Mouse (Mus musculus): ENCODE results near the gene Sox1. TPM values are rescaled to one million over a fixed set of nuclear protein-coding genes. Genes with fewer than 3 reads are reported as not detected.

Gene Sox1
- polyA plus RNA-seq, 1 experiment from 2014 or later, result not detected

DNA sequence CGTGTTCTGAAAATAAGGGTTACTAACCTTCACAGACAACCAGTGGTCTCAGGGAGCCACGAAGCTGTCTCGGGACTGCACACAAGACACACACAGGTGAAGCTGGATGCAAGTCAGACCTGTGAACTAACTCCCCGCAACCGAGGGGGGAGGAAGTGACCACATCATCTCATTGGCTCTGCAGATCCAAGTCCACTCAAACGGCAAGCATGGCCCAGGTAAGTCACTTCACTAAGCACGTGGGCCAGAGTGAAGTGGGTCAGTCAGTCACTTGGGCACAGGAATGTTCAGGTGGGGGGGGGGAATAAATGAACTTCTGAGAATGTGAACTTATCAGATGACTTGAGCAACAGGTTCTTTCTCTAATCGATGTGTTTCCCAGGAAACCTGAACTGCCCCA lies 30.8 kb downstream of the Sox1 start:
- Histone ChIP-seq H3K9me3 (ENCODE audit: control insufficient read depth, low read length) (no peaks in the 10 kb centered on the region), H3K27me3 (ENCODE audit: control insufficient read depth, insufficient read depth, low read length) (peaks cover 8% of the 10 kb centered on the region)
- WGBS, result 78% methylated on average over 8 of the region's 8 CpGs

DNA sequence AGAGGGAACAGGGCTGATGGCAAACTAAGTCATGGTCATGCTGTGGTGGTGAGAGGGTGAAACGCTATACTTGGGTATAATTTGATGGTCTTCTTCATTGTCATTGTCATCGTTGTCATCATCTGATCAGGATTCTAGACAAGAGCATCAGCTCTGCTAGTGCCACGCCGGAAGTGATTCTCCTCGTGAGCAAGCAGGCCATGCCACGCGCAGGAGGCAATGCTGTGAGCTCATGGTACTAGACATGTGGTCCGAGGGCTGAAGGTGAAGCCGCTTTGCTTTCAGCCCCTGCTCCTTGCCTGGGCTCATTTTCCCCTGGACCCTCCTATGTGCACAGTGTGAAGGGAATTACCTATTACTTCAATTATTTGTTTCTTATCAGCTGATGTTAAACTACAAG lies 32.3 kb downstream of the Sox1 start:
- Histone ChIP-seq H3K4me2 (replicated peaks; ENCODE audit: low read depth) (no peak overlapping the region), H3K27ac (replicated peaks) (no peak overlapping the region), H3K27me3 (ENCODE audit: control insufficient read depth, insufficient read depth, low read length) (peaks cover 12% of the 10 kb centered on the region), H3K4me3 (ENCODE audit: low read depth, low read length) (no peak overlapping the region), H3K9ac (ENCODE audit: low read length) (no peak overlapping the region), H3K4me1 (replicated peaks; ENCODE audit: control insufficient read depth, insufficient read depth) (no peaks in the 10 kb centered on the region), H3K36me3 (ENCODE audit: control insufficient read depth, insufficient read depth, low read length) (no peaks in the 10 kb centered on the region), H3K9me3 (ENCODE audit: control insufficient read depth, low read length) (no peaks in the 10 kb centered on the region)
- ATAC-seq (ENCODE audit: low FRiP score, low TSS enrichment) (no peak), DNase-seq (ENCODE audit: low spot score) (no peak)
- no peak for TF ChIP-seq EP300 (optimal IDR thresholded peaks at IDR 0.05)
- no peak for TF ChIP-seq CTCF (IDR thresholded peaks at IDR 0.05; ENCODE audit: low read depth)
- 74% methylated on average over 9 of the region's 9 CpGs for WGBS

More for the DNA sequence above, 30.8 kb downstream of the Sox1 start:
- ATAC-seq (ENCODE audit: low FRiP score, low TSS enrichment) (no peak), DNase-seq (ENCODE audit: low spot score) (no peak)
- no peak for TF ChIP-seq CTCF (IDR thresholded peaks at IDR 0.05; ENCODE audit: low read depth)
- no peak for TF ChIP-seq EP300 (optimal IDR thresholded peaks at IDR 0.05)
- no peaks in the 10 kb centered on the region for H3K36me3 ChIP-seq (ENCODE audit: control insufficient read depth, insufficient read depth, low read length)
- H3K9ac ChIP-seq (ENCODE audit: low read length), result no peak overlapping the region
- H3K4me2 ChIP-seq (replicated peaks; ENCODE audit: low read depth), result no peak overlapping the region
- H3K4me1 ChIP-seq (replicated peaks; ENCODE audit: control insufficient read depth, insufficient read depth), result no peaks in the 10 kb centered on the region
- H3K27ac ChIP-seq (replicated peaks), result no peak overlapping the region
- no peak overlapping the region for H3K4me3 ChIP-seq (ENCODE audit: low read depth, low read length)

GRCm38 (mm10) chr8:12427886-12428799 lies 33.0 kb downstream of the Sox1 start:
- Histone ChIP-seq H3K4me2 (replicated peaks; ENCODE audit: low read depth) (no peak overlapping the region), H3K36me3 (ENCODE audit: control insufficient read depth, insufficient read depth, low read length) (no peaks in the 10 kb centered on the region)
- DNase-seq (ENCODE audit: low spot score), result no peak

GRCm38 (mm10) chr8:12428931-12429330 lies 33.8 kb downstream of the Sox1 start:
- Histone ChIP-seq H3K36me3 (ENCODE audit: control insufficient read depth, insufficient read depth, low read length) (no peaks in the 10 kb centered on the region), H3K27me3 (ENCODE audit: control insufficient read depth, insufficient read depth, low read length) (peaks cover 12% of the 10 kb centered on the region), H3K9me3 (ENCODE audit: control insufficient read depth, low read length) (no peaks in the 10 kb centered on the region), H3K4me3 (ENCODE audit: low read depth, low read length) (no peak overlapping the region), H3K27ac (replicated peaks) (no peak overlapping the region), H3K4me1 (replicated peaks; ENCODE audit: control insufficient read depth, insufficient read depth) (no peaks in the 10 kb centered on the region), H3K9ac (ENCODE audit: low read length) (no peak overlapping the region), H3K4me2 (replicated peaks; ENCODE audit: low read depth) (no peak overlapping the region)
- ATAC-seq (ENCODE audit: low FRiP score, low TSS enrichment) (no peak), DNase-seq (ENCODE audit: low spot score) (no peak)
- WGBS, result 41% methylated on average over 5 of the region's 5 CpGs
- no peak for TF ChIP-seq CTCF (IDR thresholded peaks at IDR 0.05; ENCODE audit: low read depth)
- no peak for TF ChIP-seq EP300 (optimal IDR thresholded peaks at IDR 0.05)

More at GRCm38 (mm10) chr8:12427886-12428799, 33.0 kb downstream of the Sox1 start:
- Histone ChIP-seq H3K27ac (replicated peaks) (no peak overlapping the region), H3K9ac (ENCODE audit: low read length) (no peak overlapping the region), H3K9me3 (ENCODE audit: control insufficient read depth, low read length) (no peaks in the 10 kb centered on the region), H3K4me3 (ENCODE audit: low read depth, low read length) (no peak overlapping the region), H3K4me1 (replicated peaks; ENCODE audit: control insufficient read depth, insufficient read depth) (no peaks in the 10 kb centered on the region), H3K27me3 (ENCODE audit: control insufficient read depth, insufficient read depth, low read length) (peaks cover 12% of the 10 kb centered on the region)
- WGBS, result 18% methylated on average over 26 of the region's 26 CpGs
- no peak for TF ChIP-seq CTCF (IDR thresholded peaks at IDR 0.05; ENCODE audit: low read depth)
- TF ChIP-seq EP300 (optimal IDR thresholded peaks at IDR 0.05), result no peak
- no peak for ATAC-seq (ENCODE audit: low FRiP score, low TSS enrichment)

DNA sequence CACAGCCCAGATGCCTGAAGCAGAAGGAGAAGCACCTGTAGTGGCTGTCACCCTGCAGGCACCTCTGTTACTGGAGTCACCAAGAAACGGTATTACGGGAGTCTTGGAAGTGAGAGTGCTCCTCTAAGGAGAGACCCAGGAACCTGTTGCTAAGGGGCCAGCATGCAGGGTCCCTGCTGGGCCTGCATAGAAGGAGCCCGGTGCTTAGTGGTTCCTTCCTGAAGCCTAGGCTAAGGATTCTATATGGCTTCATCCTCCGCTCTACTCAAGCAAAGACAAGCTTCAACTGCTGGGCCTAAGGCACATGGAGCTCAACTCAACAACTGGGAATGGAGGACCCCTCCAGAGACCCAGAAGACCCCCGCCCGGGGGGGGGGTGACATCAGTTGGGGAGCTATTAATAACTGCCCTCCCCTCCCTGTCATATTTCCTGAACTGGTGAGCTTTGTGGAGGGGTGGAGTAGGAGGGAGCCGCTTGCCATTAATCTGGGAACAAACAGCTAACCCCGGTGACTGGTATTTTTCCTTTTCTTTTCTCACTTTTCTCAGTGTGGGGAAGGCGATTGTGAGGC lies 34.6 kb downstream of the Sox1 start:
- H3K4me1 ChIP-seq (replicated peaks; ENCODE audit: control insufficient read depth, insufficient read depth), result no peaks in the 10 kb centered on the region
- peaks cover 12% of the 10 kb centered on the region for H3K27me3 ChIP-seq (ENCODE audit: control insufficient read depth, insufficient read depth, low read length)
- no peak overlapping the region for H3K4me2 ChIP-seq (replicated peaks; ENCODE audit: low read depth)
- no peak for DNase-seq (ENCODE audit: low spot score)
- no peaks in the 10 kb centered on the region for H3K36me3 ChIP-seq (ENCODE audit: control insufficient read depth, insufficient read depth, low read length)
- H3K9me3 ChIP-seq (ENCODE audit: control insufficient read depth, low read length), result no peaks in the 10 kb centered on the region
- no peak for TF ChIP-seq EP300 (optimal IDR thresholded peaks at IDR 0.05)
- TF ChIP-seq CTCF (IDR thresholded peaks at IDR 0.05; ENCODE audit: low read depth), result no peak
- H3K27ac ChIP-seq (replicated peaks), result no peak overlapping the region
- peak overlapping the region; percentile 8; the same call in 1 of the 2 replicates for H3K4me3 ChIP-seq (ENCODE audit: low read depth, low read length)
- H3K9ac ChIP-seq (ENCODE audit: low read length), result no peak overlapping the region
- whole genome bisulfite sequencing, result 11% methylated on average over 9 of the region's 9 CpGs
- no peak for ATAC-seq (ENCODE audit: low FRiP score, low TSS enrichment)

Measured in stomach, postnatal 0 days (tissue).